Mouse (Mus musculus) olfactory bulb, adult 2 months (tissue): ENCODE results near the gene Notch3.

Experiments
- CTCF ChIP-seq: fragments of 200-500 bp; IDR thresholded peaks from 2 replicates; pipeline ENCODE4 v1.5.1; 2012; ENCODE audit warnings: low read depth, mild to moderate bottlenecking, low read length, moderate library complexity; ENCODE audit not compliant: insufficient read depth
- POLR2A ChIP-seq: fragments of 200-500 bp; IDR thresholded peaks from 2 replicates; pipeline ENCODE4 v1.6.1; 2012; ENCODE audit warnings: mild to moderate bottlenecking, low read depth, low read length, moderate library complexity; ENCODE audit not compliant: insufficient read depth

GRCm38 (mm10) chr17:32118484-32118883 is 48.2 kb downstream of the Notch3 start:
- no peak for TF ChIP-seq CTCF
- no peak for TF ChIP-seq POLR2A
